Mouse (Mus musculus): Measurements from ENCODE around the gene Clcnka. TPM values are rescaled to one million over a fixed set of nuclear protein-coding genes. Genes with fewer than 3 reads are reported as not detected.

The Clcnka gene
- total RNA-seq, 4 experiments from 2014 or later: not detected

- DNase-seq: no peak
Observed at GRCm38 (mm10) chr4:141367997-141368791, 30.3 kb downstream of the Clcnka start, which contains the start of gene Fam131c. TSS of gene Fam131c (plus strand) at chr4:141368220.

- DNase-seq: no peak
Observed at GRCm38 (mm10) chr4:141365876-141366275, 32.6 kb downstream of the Clcnka start.

GRCm38 (mm10) chr4:141365126-141365525 is 33.4 kb downstream of the Clcnka start:
- DNase-seq: peak; percentile 72

- DNase-seq: peak; percentile 64
Observed at GRCm38 (mm10) chr4:141362937-141363548, 35.5 kb downstream of the Clcnka start.

GRCm38 (mm10) chr4:141360846-141361245 is 37.7 kb downstream of the Clcnka start:
- DNase-seq: no peak

GRCm38 (mm10) chr4:141359222-141359621 is 39.3 kb downstream of the Clcnka start:
- DNase-seq: no peak

GRCm38 (mm10) chr4:141357811-141358210 is 40.7 kb downstream of the Clcnka start:
- DNase-seq: no peak

- no peak for DNase-seq
Observed at GRCm38 (mm10) chr4:141353868-141354267, 44.7 kb downstream of the Clcnka start.

GRCm38 (mm10) chr4:141352986-141353385 is 45.5 kb downstream of the Clcnka start:
- no peak for DNase-seq

GRCm38 (mm10) chr4:141351972-141352371 is 46.6 kb downstream of the Clcnka start:
- no peak for DNase-seq

- no peak for DNase-seq
Observed at GRCm38 (mm10) chr4:141350015-141350414, 48.5 kb downstream of the Clcnka start.

GRCm38 (mm10) chr4:141348616-141349015 is 49.9 kb downstream of the Clcnka start:
- no peak for DNase-seq

GRCm38 (mm10) chr4:141347365-141347797 is 51.1 kb downstream of the Clcnka start:
- DNase-seq: peak; percentile 33

- no peak for DNase-seq
Observed at GRCm38 (mm10) chr4:141345219-141345618, 53.3 kb downstream of the Clcnka start.

GRCm38 (mm10) chr4:141343515-141343914 is 55.0 kb downstream of the Clcnka start:
- DNase-seq: no peak

GRCm38 (mm10) chr4:141341477-141341876 is 57.0 kb downstream of the Clcnka start:
- DNase-seq: no peak

- DNase-seq: no peak
Observed at GRCm38 (mm10) chr4:141338853-141339252, 59.7 kb downstream of the Clcnka start.

- no peak for DNase-seq
Observed at GRCm38 (mm10) chr4:141337986-141338385, 60.5 kb downstream of the Clcnka start.

GRCm38 (mm10) chr4:141336196-141336595 is 62.3 kb downstream of the Clcnka start:
- DNase-seq: no peak

GRCm38 (mm10) chr4:141335263-141335796 is 63.2 kb downstream of the Clcnka start:
- DNase-seq: no peak

- no peak for DNase-seq
Observed at GRCm38 (mm10) chr4:141334695-141335094, 63.8 kb downstream of the Clcnka start.

All from adrenal gland, adult 8-10 months (tissue).